Mouse (Mus musculus) stomach, embryonic 16.5 days (tissue): ENCODE results near the gene Gucy2c. TPM values are rescaled to one million over a fixed set of nuclear protein-coding genes. Genes with fewer than 3 reads are reported as not detected.

Experiments used
- ATAC-seq: fragments of 200-750 bp; cut with Nextera tagmentation; 2 replicates; pipeline ENCODE4 v1.8.0; 2017; ENCODE audit warnings: moderate number of reproducible peaks, moderate TSS enrichment; ENCODE audit not compliant: insufficient read depth, low FRiP score
- H3K27ac ChIP-seq: fragments of 300-500 bp; sonication (generic); 2 replicates; pipeline ENCODE4 v1.5.1; 2014; ENCODE audit warnings: low read length
- H3K27me3 ChIP-seq: fragments of 300-500 bp; sonication (generic); 2 replicates; pipeline ENCODE4 v1.6.1; 2014; ENCODE audit warnings: low read length, control low read depth, mixed read lengths; ENCODE audit not compliant: control insufficient read depth, insufficient read depth
- H3K36me3 ChIP-seq: fragments of 300-500 bp; sonication (generic); 2 replicates; pipeline ENCODE4 v1.6.1; 2014; ENCODE audit warnings: low read length; ENCODE audit not compliant: control insufficient read depth, insufficient read depth
- H3K4me1 ChIP-seq: fragments of 300-500 bp; sonication (generic); 2 replicates; pipeline ENCODE4 v1.6.1; 2014; ENCODE audit warnings: low read length, control low read depth, mixed read lengths; ENCODE audit not compliant: control insufficient read depth, insufficient read depth
- H3K4me2 ChIP-seq: fragments of 300-500 bp; sonication (generic); 2 replicates; pipeline ENCODE4 v1.6.1; 2014; ENCODE audit warnings: low read depth, low read length, mixed read lengths
- H3K4me3 ChIP-seq: fragments of 300-500 bp; sonication (generic); replicated peaks from 2 replicates; pipeline ENCODE4 v1.5.1; 2014; ENCODE audit warnings: mild to moderate bottlenecking, low read length
- H3K9ac ChIP-seq: fragments of 300-500 bp; sonication (generic); 2 replicates; pipeline ENCODE4 v1.6.1; 2014; ENCODE audit warnings: low read length
- H3K9me3 ChIP-seq: fragments of 300-500 bp; sonication (generic); replicated peaks from 2 replicates; pipeline ENCODE4 v1.6.1; 2016; ENCODE audit warnings: low read length, control low read depth; ENCODE audit not compliant: control insufficient read depth
- WGBS: fragments of 180-500 bp; shearing (Covaris S2); extraction: QIAGEN DNeasy Blood & Tissue Kit; methylation state at CpG from one replicate; pipeline ENCODE4 v1.1.7; 2014; 5-methylcytosine and 5-hydroxymethylcytosine counted together
- polyA plus RNA-seq: library from polyadenylated mRNA; unstranded; fragments of >200 nt; fragmentation: Nextera tagmentation; extraction: Ambion mirVana; gene quantifications from 2 replicates; pipeline ENCODE4 v1.2.1, GENCODE M21; 2015

Gene Gucy2c
- polyA plus RNA-seq, 1 experiment from 2014 or later: 8.7 TPM

DNA sequence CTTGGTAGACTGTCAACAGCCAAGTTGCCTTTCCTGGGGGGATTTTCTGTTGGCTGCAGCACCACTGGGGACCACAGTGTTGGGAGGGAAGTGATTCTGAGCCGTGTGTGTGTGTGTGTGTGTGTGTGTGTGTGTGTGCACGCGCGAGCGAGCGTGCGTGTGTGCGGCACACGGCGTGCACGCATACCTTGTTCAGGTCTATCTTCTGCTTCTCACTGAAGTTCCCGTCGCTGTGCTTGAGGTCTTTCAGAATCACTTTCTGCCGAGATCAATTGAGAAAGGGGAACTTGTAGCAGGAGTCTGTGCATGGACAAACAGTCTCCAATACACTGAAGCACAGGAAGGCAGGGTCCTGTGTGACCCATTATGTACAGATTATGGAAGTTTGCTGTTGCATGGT is 53.4 kb downstream of the Gucy2c start:
- no peak overlapping the region for H3K27ac ChIP-seq
- no peak overlapping the region for H3K4me3 ChIP-seq
- H3K9me3 ChIP-seq: no peaks in the 10 kb centered on the region
- no peaks in the 10 kb centered on the region for H3K4me1 ChIP-seq
- no peaks in the 10 kb centered on the region for H3K36me3 ChIP-seq
- H3K9ac ChIP-seq: no peak overlapping the region
- no peaks in the 10 kb centered on the region for H3K27me3 ChIP-seq
- no peak for ATAC-seq
- WGBS: 87% methylated on average over 14 of the region's 14 CpGs
- H3K4me2 ChIP-seq: no peak overlapping the region

DNA sequence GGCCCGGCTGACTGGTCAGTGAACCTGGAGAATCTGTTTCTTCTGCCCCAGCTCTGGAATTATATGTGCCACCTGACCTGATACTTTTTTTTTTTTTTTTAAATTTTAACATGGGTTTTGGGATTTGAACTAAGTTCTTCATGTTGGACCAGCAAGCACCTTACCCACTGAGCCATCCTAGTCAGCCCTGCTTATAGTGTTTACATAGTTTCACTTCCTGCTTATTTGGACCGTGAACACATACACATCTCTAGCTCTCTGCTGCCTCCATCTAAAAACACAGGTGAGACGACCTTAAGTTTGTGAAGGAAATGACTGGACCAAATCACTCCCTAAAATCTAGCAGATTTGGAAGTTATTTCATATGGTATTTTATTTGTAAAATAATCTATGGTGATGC is 58.4 kb downstream of the Gucy2c start:
- Histone ChIP-seq H3K4me2 (no peak overlapping the region), H3K4me3 (no peak overlapping the region)

DNA sequence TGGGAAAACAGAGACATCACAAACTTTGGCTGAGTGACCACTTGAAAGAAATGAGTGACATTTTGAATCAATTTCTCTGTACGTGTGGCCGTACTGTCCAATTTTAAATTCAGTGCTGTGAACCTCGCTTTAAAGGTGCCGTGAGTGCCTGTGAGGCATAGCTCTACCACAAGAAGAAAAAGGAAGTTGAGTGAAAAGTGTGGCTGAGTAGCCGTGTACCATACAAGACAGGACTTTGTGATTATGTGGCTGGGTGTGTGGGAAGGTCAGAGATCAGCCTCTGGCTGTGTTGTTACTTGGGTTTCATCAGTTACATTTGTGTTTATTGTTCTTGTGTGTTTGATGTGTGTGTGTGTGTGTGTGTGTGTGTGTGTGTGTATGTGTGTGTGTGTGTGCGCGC is 59.0 kb downstream of the Gucy2c start:
- H3K36me3 ChIP-seq: no peaks in the 10 kb centered on the region
- H3K9me3 ChIP-seq: no peaks in the 10 kb centered on the region
- H3K9ac ChIP-seq: no peak overlapping the region
- H3K27me3 ChIP-seq: no peaks in the 10 kb centered on the region
- no peaks in the 10 kb centered on the region for H3K4me1 ChIP-seq
- no peak overlapping the region for H3K4me2 ChIP-seq
- no peak for ATAC-seq
- WGBS: 84% methylated on average over 7 of the region's 7 CpGs
- no peak overlapping the region for H3K4me3 ChIP-seq
- no peak overlapping the region for H3K27ac ChIP-seq

More for the DNA sequence above, 58.4 kb downstream of the Gucy2c start:
- WGBS: 71% methylated on average over 3 of the region's 3 CpGs
- Histone ChIP-seq H3K36me3 (no peaks in the 10 kb centered on the region), H3K9me3 (no peaks in the 10 kb centered on the region), H3K27ac (no peak overlapping the region), H3K4me1 (no peaks in the 10 kb centered on the region), H3K27me3 (no peaks in the 10 kb centered on the region), H3K9ac (no peak overlapping the region)
- no peak for ATAC-seq

DNA sequence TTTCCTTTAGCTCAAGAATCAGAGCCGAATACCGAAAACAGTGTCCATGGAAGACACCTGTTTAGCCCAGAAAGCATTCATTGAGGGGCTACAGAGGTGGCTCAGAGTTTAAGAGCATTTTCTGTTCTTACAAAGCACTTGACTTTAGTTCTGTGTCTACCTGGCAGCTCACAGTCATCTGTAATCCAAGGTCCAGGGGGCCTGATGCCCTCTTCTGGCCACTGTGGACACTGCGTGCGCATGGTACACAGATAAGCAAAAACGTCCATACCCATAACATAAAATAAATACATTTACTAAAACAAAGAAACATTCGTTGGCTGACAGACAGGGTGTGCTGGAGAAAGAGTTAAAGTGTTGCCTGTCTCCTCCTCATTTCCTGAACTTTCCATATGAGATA is 59.6 kb downstream of the Gucy2c start:
- Histone ChIP-seq H3K27me3 (no peaks in the 10 kb centered on the region), H3K27ac (no peak overlapping the region), H3K36me3 (no peaks in the 10 kb centered on the region), H3K4me1 (no peaks in the 10 kb centered on the region), H3K9me3 (no peaks in the 10 kb centered on the region), H3K4me2 (no peak overlapping the region), H3K4me3 (no peak overlapping the region), H3K9ac (no peak overlapping the region)
- ATAC-seq: no peak
- WGBS: 52% methylated on average over 6 of the region's 6 CpGs

DNA sequence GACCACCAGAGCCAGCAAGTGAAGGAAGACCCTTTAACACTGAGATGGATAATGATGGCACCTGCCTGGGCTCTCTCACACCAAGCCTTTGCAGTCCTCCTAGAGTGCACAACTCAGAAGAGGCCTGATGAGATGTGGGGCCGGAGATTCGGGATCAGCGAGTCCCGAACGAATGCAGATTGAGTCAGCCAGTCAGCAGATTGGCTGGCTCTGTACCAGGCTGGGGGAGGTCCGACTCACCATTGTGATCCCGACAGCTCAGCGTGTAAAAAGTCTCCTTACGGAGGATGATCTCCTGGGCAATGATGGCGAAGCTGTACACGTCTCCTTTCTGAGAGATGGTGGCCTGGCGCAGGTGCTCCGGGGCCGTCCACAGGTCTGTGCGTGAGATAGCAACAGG is 61.1 kb downstream of the Gucy2c start:
- no peak overlapping the region for H3K4me3 ChIP-seq
- H3K9me3 ChIP-seq: no peaks in the 10 kb centered on the region
- 90% methylated on average over 15 of the region's 15 CpGs for WGBS
- H3K4me1 ChIP-seq: no peaks in the 10 kb centered on the region
- H3K36me3 ChIP-seq: no peaks in the 10 kb centered on the region
- H3K4me2 ChIP-seq: no peak overlapping the region
- no peak overlapping the region for H3K27ac ChIP-seq
- H3K27me3 ChIP-seq: no peaks in the 10 kb centered on the region
- ATAC-seq: no peak
- no peak overlapping the region for H3K9ac ChIP-seq

DNA sequence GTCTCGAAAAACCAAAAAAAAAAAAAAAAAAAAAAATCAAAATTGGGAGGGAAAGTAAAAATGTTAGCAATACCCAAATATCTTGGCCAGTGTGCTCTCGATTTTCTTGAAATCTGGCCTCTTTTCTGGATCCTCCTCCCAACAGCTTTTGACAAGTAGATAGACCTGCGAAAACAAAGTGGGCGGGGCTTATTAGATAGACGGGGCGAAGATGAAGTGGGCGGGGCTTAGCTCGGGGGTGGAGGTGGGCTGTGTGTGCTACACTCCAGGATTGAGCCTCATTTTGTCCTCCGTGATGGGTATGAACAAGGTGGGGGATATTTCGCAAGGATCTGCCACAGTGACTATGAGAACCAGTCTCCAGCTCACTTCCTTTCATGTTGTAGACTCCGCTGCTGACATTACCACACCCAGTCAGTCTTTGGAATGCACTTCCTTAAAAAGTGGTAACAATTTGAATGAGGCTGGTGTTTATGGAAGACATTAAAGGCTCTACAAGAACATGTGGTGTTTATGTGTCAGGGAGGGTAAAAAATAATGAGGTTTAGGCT is 65.6 kb downstream of the Gucy2c start:
- WGBS: 78% methylated on average over 10 of the region's 11 CpGs
- no peak overlapping the region for H3K27ac ChIP-seq
- H3K4me2 ChIP-seq: no peak overlapping the region
- no peak overlapping the region for H3K9ac ChIP-seq
- no peak overlapping the region for H3K4me3 ChIP-seq
- H3K36me3 ChIP-seq: no peaks in the 10 kb centered on the region
- no peaks in the 10 kb centered on the region for H3K9me3 ChIP-seq
- H3K4me1 ChIP-seq: no peaks in the 10 kb centered on the region
- no peaks in the 10 kb centered on the region for H3K27me3 ChIP-seq
- no peak for ATAC-seq

DNA sequence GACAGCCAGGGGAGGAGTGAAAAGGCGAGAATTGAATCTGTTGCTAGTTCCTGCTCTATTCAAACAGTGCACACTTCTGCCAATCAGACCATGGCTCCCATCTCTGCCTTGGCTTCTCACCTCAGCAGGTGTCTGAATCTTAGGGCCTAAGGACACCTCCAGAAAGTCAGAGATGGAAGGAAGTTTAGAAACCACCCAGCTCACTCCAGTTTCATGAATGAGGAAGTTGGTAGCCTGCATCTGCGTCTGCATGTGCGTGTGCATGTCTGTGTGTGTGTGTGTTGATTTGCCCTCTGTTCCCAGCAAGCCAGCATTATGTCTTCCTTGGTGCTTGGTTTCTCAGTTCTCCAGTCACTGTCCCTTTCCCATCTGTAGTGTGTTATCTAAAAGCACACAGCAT is 67.5 kb downstream of the Gucy2c start:
- no peak for ATAC-seq
- 69% methylated on average over 3 of the region's 3 CpGs for WGBS
- no peaks in the 10 kb centered on the region for H3K27me3 ChIP-seq
- H3K9ac ChIP-seq: no peak overlapping the region
- H3K9me3 ChIP-seq: no peaks in the 10 kb centered on the region
- no peak overlapping the region for H3K4me3 ChIP-seq
- H3K4me2 ChIP-seq: no peak overlapping the region
- H3K4me1 ChIP-seq: no peaks in the 10 kb centered on the region
- H3K27ac ChIP-seq: no peak overlapping the region
- H3K36me3 ChIP-seq: no peaks in the 10 kb centered on the region

DNA sequence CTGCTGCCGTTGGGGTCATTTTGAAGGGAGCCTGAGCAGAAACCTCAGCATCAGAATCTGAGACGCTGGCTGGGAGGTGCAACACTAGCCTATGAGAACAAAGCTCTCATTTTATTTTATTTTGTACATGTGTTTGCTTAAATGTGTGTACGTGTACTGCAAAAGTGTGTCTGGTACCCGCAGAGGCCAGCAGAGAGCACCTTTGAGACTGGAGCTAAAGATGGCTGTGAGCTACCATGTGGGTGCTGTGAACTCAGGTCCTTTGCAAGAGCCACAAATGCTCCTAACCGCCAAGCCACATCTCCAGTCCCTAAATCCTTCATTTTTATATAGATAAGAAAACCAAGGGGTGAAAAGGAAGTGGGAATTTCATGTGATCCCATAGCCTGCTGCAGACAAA is 71.2 kb downstream of the Gucy2c start:
- Histone ChIP-seq H3K4me2 (no peak overlapping the region), H3K27ac (no peak overlapping the region), H3K4me3 (no peak overlapping the region), H3K9ac (no peak overlapping the region), H3K27me3 (no peaks in the 10 kb centered on the region), H3K36me3 (no peaks in the 10 kb centered on the region), H3K4me1 (no peaks in the 10 kb centered on the region), H3K9me3 (no peaks in the 10 kb centered on the region)
- ATAC-seq: no peak
- WGBS: 87% methylated on average over 5 of the region's 5 CpGs

DNA sequence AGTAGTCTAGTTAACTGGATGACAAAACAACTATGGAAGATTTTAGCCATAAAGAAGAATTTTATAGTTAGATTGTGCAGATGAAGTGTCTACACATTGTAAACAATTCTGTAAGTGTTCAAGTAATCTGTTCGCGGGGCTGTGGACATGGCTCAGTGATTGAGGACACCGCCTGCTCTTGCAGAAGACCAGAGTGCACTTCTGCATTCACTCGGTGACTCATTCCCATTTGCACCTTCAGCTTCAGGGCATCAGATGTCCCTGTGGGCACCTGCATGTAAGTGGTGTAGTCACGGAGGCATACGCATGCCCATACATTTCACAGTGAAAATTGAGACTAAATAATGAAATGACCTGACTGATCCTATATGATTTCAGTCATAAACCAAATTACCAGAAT is 73.0 kb downstream of the Gucy2c start:
- Histone ChIP-seq H3K36me3 (no peaks in the 10 kb centered on the region), H3K4me1 (no peaks in the 10 kb centered on the region), H3K4me2 (no peak overlapping the region), H3K27me3 (no peaks in the 10 kb centered on the region), H3K27ac (no peak overlapping the region), H3K9ac (no peak overlapping the region), H3K4me3 (no peak overlapping the region), H3K9me3 (no peaks in the 10 kb centered on the region)
- WGBS: 83% methylated on average over 6 of the region's 6 CpGs
- no peak for ATAC-seq

DNA sequence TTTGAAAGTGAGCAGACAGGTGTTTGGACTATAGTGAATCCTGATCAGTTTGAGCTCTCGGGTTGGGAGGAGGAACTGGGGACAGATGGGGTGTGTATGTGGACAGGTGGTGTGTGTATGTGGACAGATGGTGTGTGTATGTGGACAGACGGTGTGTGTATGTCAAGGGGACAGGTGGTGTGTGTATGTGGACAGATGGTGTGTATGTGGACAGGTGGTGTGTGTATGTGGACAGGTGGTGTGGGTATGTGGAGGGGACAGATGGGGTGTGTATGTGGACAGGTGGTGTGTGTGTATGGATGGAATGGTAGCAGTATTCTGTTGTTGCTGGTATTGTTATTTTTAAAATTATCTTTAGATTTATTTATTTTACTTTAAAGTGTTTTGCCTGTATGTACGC is 79.7 kb downstream of the Gucy2c start:
- Histone ChIP-seq H3K9me3 (no peaks in the 10 kb centered on the region), H3K36me3 (no peaks in the 10 kb centered on the region), H3K4me3 (no peak overlapping the region)

More for the DNA sequence above, 79.7 kb downstream of the Gucy2c start:
- 71% methylated on average over 3 of the region's 3 CpGs for WGBS
- H3K4me1 ChIP-seq: no peaks in the 10 kb centered on the region
- no peaks in the 10 kb centered on the region for H3K27me3 ChIP-seq
- no peak overlapping the region for H3K27ac ChIP-seq
- H3K4me2 ChIP-seq: no peak overlapping the region
- no peak for ATAC-seq
- H3K9ac ChIP-seq: no peak overlapping the region
